Mouse (Mus musculus): ENCODE measurements around the gene Atr. TPM values are rescaled to one million over a fixed set of nuclear protein-coding genes. Genes with fewer than 3 reads are reported as not detected.

Atr gene
- 12.5 and 13.2 TPM in 2 replicates for polyA plus RNA-seq (2015; fragmentation: Nextera tagmentation; extraction: Ambion mirVana)

DNA sequence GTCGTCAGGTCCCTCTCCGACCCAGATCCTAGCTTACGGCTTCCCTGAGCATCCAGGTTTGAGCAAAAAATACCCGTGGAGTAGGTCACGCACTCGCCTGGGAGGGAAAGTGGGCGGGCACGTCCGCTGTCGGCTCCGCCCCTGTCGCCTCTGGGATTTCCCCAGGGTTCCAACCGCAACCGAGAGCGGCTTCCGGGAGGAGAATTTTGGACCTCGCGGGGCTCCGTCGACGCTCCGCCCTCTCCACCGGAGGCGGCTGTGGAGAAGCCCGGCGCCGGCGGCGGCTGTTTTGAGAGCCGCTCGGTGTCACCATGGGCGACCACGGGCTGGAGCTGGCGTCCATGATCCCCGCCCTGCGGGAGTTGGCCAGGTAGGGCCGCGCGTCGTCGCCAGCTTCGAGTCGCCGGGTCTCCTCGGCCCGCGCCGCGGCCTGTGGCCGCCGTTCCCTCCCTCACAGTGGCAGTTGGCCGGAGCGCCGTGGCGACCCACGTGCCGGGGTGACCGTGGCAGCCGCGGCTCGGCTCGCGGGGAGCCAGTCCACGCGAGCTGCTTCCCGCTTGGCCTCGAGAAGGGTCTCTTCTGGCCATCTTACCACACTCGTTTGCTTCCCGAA, at the start of gene Atr:
Atr (plus strand) TSS at position 184 of the 613 bp plus-strand sequence.
- peaks cover 8% of the 10 kb centered on the region; the same call in 1 of the 2 replicates for H3K4me1 ChIP-seq
- no peaks in the 10 kb centered on the region for H3K36me3 ChIP-seq
- under 1% methylated on average over 69 of the region's 69 CpGs for WGBS
- peak within 1 kb of the TSS; percentile 35 for H3K27ac ChIP-seq (replicated peaks)
- H3K4me3 ChIP-seq (replicated peaks): peak within 1 kb of the TSS; percentile 99
- peak within 1 kb of the TSS; percentile 90 for H3K4me2 ChIP-seq (replicated peaks)
- peak; percentile 89 for ATAC-seq (ENCODE audit: insufficient number of reproducible peaks, low FRiP score, low TSS enrichment, low read depth)
- no peaks in the 10 kb centered on the region for H3K9me3 ChIP-seq (replicated peaks)
- no peaks in the 10 kb centered on the region for H3K27me3 ChIP-seq
- peak within 1 kb of the TSS; percentile 72 for H3K9ac ChIP-seq

- 70% methylated on average over 4 of the region's 4 CpGs for WGBS
- Histone ChIP-seq H3K4me2 (replicated peaks) (no peak overlapping the region), H3K27me3 (no peaks in the 10 kb centered on the region), H3K27ac (replicated peaks) (no peak overlapping the region), H3K4me3 (replicated peaks) (no peak overlapping the region), H3K9me3 (replicated peaks) (no peaks in the 10 kb centered on the region), H3K36me3 (no peaks in the 10 kb centered on the region), H3K9ac (no peak overlapping the region), H3K4me1 (peaks cover 9% of the 10 kb centered on the region; the same call in 1 of the 2 replicates)
- ATAC-seq (ENCODE audit: insufficient number of reproducible peaks, low FRiP score, low TSS enrichment, low read depth): no peak
These were observed 47.8 kb upstream of the Atr start for GRCm38 (mm10) chr9:95809596-95809995.

- no peak overlapping the region for H3K4me2 ChIP-seq (replicated peaks)
- no peak overlapping the region for H3K27ac ChIP-seq (replicated peaks)
- H3K36me3 ChIP-seq: no peaks in the 10 kb centered on the region
- no peak overlapping the region for H3K4me3 ChIP-seq (replicated peaks)
- no peak for ATAC-seq (ENCODE audit: insufficient number of reproducible peaks, low FRiP score, low TSS enrichment, low read depth)
- 91% methylated on average over 4 of the region's 4 CpGs for WGBS
- H3K4me1 ChIP-seq: peaks cover 9% of the 10 kb centered on the region; the same call in 1 of the 2 replicates
- no peaks in the 10 kb centered on the region for H3K9me3 ChIP-seq (replicated peaks)
- no peaks in the 10 kb centered on the region for H3K27me3 ChIP-seq
- no peak overlapping the region for H3K9ac ChIP-seq
These were observed 45.6 kb upstream of the Atr start for GRCm38 (mm10) chr9:95811817-95812216.

- Histone ChIP-seq H3K4me2 (replicated peaks) (no peak overlapping the region), H3K4me3 (replicated peaks) (no peak overlapping the region), H3K4me1 (peaks cover 9% of the 10 kb centered on the region; the same call in 1 of the 2 replicates), H3K27me3 (no peaks in the 10 kb centered on the region), H3K9me3 (replicated peaks) (no peaks in the 10 kb centered on the region), H3K27ac (replicated peaks) (no peak overlapping the region), H3K36me3 (no peaks in the 10 kb centered on the region), H3K9ac (no peak overlapping the region)
- ATAC-seq (ENCODE audit: insufficient number of reproducible peaks, low FRiP score, low TSS enrichment, low read depth): 0 out of 2 replicates have a peak, but pooled peaks have one; percentile 47
- WGBS: 39% methylated on average over 20 of the region's 20 CpGs
These were observed 43.5 kb upstream of the Atr start for GRCm38 (mm10) chr9:95813721-95814531.

- Histone ChIP-seq H3K9me3 (replicated peaks) (no peaks in the 10 kb centered on the region), H3K27ac (replicated peaks) (no peak overlapping the region), H3K4me1 (peaks cover 9% of the 10 kb centered on the region; the same call in 1 of the 2 replicates), H3K4me2 (replicated peaks) (no peak overlapping the region), H3K4me3 (replicated peaks) (no peak overlapping the region), H3K9ac (no peak overlapping the region), H3K27me3 (no peaks in the 10 kb centered on the region), H3K36me3 (no peaks in the 10 kb centered on the region)
- no peak for ATAC-seq (ENCODE audit: insufficient number of reproducible peaks, low FRiP score, low TSS enrichment, low read depth)
- WGBS: 59% methylated on average over 11 of the region's 11 CpGs
These were observed 42.3 kb upstream of the Atr start for GRCm38 (mm10) chr9:95815015-95815673.

DNA sequence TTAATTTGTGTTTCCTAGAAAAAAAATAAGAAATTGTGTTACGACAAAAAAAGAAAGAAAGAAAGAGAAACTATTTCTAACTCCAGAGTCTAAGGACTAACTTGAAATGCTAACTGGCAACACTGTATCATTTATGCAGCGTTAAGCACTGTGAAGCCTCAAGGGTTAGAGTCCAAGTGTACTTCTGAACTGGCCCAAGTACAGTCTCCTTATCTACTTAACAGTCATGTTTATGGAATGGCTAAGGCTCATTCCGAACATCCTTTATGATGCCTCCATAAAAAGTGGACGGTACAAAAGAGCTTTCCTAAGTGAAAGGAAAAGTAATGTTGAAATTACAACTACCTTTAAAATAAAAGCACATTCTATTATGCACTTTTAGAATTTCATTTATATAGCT, 41.7 kb upstream of the Atr start:
- H3K27me3 ChIP-seq: no peaks in the 10 kb centered on the region
- ATAC-seq (ENCODE audit: insufficient number of reproducible peaks, low FRiP score, low TSS enrichment, low read depth): no peak
- H3K9me3 ChIP-seq (replicated peaks): no peaks in the 10 kb centered on the region
- H3K4me3 ChIP-seq (replicated peaks): no peak overlapping the region
- no peak overlapping the region for H3K27ac ChIP-seq (replicated peaks)
- H3K4me1 ChIP-seq: peaks cover 9% of the 10 kb centered on the region; the same call in 1 of the 2 replicates
- WGBS: 91% methylated on average over 4 of the region's 4 CpGs
- no peak overlapping the region for H3K4me2 ChIP-seq (replicated peaks)
- no peaks in the 10 kb centered on the region for H3K36me3 ChIP-seq
- no peak overlapping the region for H3K9ac ChIP-seq

DNA sequence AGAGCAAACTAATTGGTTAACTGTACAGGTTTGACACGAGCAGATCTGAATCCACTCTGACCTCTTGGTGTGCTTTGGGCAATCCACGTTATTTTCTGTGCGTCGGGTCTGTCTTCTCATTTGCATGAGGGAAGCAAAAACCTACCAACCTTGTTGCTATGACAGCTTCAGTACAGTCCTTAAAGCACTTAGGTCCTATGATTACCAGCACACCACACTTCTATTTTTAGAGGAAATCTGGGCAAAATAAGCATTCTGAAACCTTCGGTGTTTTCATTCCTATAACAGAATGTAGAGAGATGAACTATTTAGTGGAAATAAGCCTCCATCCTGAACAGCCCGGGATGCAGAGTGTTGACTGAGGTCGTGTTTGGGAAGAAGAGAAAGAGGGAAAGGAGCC, 34.9 kb upstream of the Atr start:
- 80% methylated on average over 7 of the region's 7 CpGs for WGBS
- Histone ChIP-seq H3K36me3 (no peaks in the 10 kb centered on the region), H3K9me3 (replicated peaks) (no peaks in the 10 kb centered on the region), H3K27ac (replicated peaks) (no peak overlapping the region), H3K4me2 (replicated peaks) (no peak overlapping the region), H3K27me3 (no peaks in the 10 kb centered on the region), H3K4me1 (no peaks in the 10 kb centered on the region), H3K9ac (no peak overlapping the region), H3K4me3 (replicated peaks) (no peak overlapping the region)
- ATAC-seq (ENCODE audit: insufficient number of reproducible peaks, low FRiP score, low TSS enrichment, low read depth): no peak

DNA sequence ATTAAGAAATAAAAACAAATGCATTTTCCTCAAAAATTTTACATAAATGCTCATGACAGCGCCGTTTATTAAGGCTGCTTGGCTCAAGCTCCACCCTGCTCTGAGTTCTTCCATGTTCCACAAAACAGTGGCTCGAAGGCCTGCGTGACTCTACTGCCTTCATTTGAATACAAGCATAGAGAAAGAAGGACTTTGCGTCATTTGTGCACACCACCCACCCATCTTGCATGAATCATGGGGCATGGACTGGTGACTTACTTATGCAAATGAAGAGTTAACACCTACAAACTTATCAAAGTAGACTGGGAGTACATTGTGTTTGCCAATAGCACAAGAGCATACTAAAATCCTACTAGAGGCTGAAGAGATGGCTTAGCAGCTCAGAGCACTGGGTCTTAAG, 29.8 kb upstream of the Atr start:
- ATAC-seq (ENCODE audit: insufficient number of reproducible peaks, low FRiP score, low TSS enrichment, low read depth): no peak
- no peak overlapping the region for H3K27ac ChIP-seq (replicated peaks)
- H3K27me3 ChIP-seq: no peaks in the 10 kb centered on the region
- H3K4me2 ChIP-seq (replicated peaks): no peak overlapping the region
- no peak overlapping the region for H3K9ac ChIP-seq
- H3K9me3 ChIP-seq (replicated peaks): no peaks in the 10 kb centered on the region
- no peak overlapping the region for H3K4me3 ChIP-seq (replicated peaks)
- no peaks in the 10 kb centered on the region for H3K4me1 ChIP-seq
- H3K36me3 ChIP-seq: no peaks in the 10 kb centered on the region
- WGBS: 94% methylated on average over 5 of the region's 5 CpGs

DNA sequence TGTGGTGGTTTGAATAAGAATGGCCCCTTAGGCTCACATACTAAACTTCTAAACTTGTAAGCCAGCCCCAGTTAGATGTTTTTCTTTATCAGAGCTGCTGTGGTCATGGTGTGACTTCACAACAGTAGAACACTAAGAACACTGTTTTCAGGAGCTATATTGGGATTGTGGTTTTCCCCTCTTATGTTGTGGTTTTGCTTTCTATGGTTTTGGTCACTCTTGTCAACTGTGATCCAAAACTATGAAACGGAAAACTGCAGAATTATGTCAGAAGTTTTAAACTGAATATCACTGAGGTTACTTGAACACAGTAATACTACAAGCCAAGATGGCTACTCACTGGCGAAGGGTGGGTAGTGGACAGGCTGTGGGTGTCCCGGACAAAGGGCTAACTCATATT, 24.6 kb upstream of the Atr start:
- Histone ChIP-seq H3K9ac (no peak overlapping the region), H3K4me2 (replicated peaks) (no peak overlapping the region), H3K27me3 (no peaks in the 10 kb centered on the region), H3K36me3 (no peaks in the 10 kb centered on the region), H3K27ac (replicated peaks) (no peak overlapping the region), H3K4me1 (no peaks in the 10 kb centered on the region), H3K9me3 (replicated peaks) (no peaks in the 10 kb centered on the region), H3K4me3 (replicated peaks) (no peak overlapping the region)
- WGBS: 79% methylated on average over 3 of the region's 3 CpGs
- ATAC-seq (ENCODE audit: insufficient number of reproducible peaks, low FRiP score, low TSS enrichment, low read depth): no peak

GRCm38 (mm10) chr9:95834799-95835198, 22.6 kb upstream of the Atr start:
- H3K27ac ChIP-seq (replicated peaks): no peak overlapping the region
- 62% methylated on average over 3 of the region's 3 CpGs for WGBS
- no peak overlapping the region for H3K4me2 ChIP-seq (replicated peaks)
- H3K4me3 ChIP-seq (replicated peaks): no peak overlapping the region
- H3K9me3 ChIP-seq (replicated peaks): no peaks in the 10 kb centered on the region
- no peaks in the 10 kb centered on the region for H3K27me3 ChIP-seq
- H3K36me3 ChIP-seq: no peaks in the 10 kb centered on the region
- ATAC-seq (ENCODE audit: insufficient number of reproducible peaks, low FRiP score, low TSS enrichment, low read depth): no peak
- H3K9ac ChIP-seq: no peak overlapping the region
- no peaks in the 10 kb centered on the region for H3K4me1 ChIP-seq

- Histone ChIP-seq H3K4me2 (replicated peaks) (no peak overlapping the region), H3K36me3 (no peaks in the 10 kb centered on the region), H3K4me1 (no peaks in the 10 kb centered on the region), H3K9me3 (replicated peaks) (no peaks in the 10 kb centered on the region), H3K27ac (replicated peaks) (no peak overlapping the region), H3K9ac (no peak overlapping the region), H3K4me3 (replicated peaks) (no peak overlapping the region), H3K27me3 (no peaks in the 10 kb centered on the region)
- no peak for ATAC-seq (ENCODE audit: insufficient number of reproducible peaks, low FRiP score, low TSS enrichment, low read depth)
- 87% methylated on average over 10 of the region's 10 CpGs for WGBS
These were observed 21.7 kb upstream of the Atr start for GRCm38 (mm10) chr9:95835741-95836140.

Measured in embryonic facial prominence, embryonic 15.5 days (tissue).